Mouse (Mus musculus) thymus, postnatal 0 days (tissue): ENCODE results near the gene Foxo1. TPM values are rescaled to one million over a fixed set of nuclear protein-coding genes. Genes with fewer than 3 reads are reported as not detected.

Experiments
- DNase-seq: peaks from one replicate; pipeline ENCODE4 v3.0.0-alpha.2; 2015; ENCODE audit warnings: low spot score
- polyA plus RNA-seq: library from polyadenylated mRNA; unstranded; fragments of >200 nt; fragmentation: Nextera tagmentation; extraction: Ambion mirVana; gene quantifications from 2 replicates; pipeline ENCODE4 v1.2.1, GENCODE M21; 2015

The Foxo1 gene
- polyA plus RNA-seq, 1 experiment from 2014 or later, result 10.1 TPM

GRCm38 (mm10) chr3:52268487-52268736 is 276 bp downstream of the Foxo1 start:
- no peak for DNase-seq

GRCm38 (mm10) chr3:52268737-52269513 is 789 bp downstream of the Foxo1 start:
- peak; percentile 56 for DNase-seq

- peak; percentile 63 for DNase-seq
Measured at GRCm38 (mm10) chr3:52269514-52270351, 1.6 kb downstream of the Foxo1 start.

GRCm38 (mm10) chr3:52270511-52270910 is 2.4 kb downstream of the Foxo1 start:
- no peak for DNase-seq

- DNase-seq, result no peak
Measured at GRCm38 (mm10) chr3:52271376-52271775, 3.2 kb downstream of the Foxo1 start.

- no peak for DNase-seq
Measured at GRCm38 (mm10) chr3:52272376-52272865, 4.3 kb downstream of the Foxo1 start.

GRCm38 (mm10) chr3:52274475-52274874 is 6.3 kb downstream of the Foxo1 start:
- DNase-seq, result no peak

GRCm38 (mm10) chr3:52275037-52275555 is 7.0 kb downstream of the Foxo1 start:
- DNase-seq, result no peak

GRCm38 (mm10) chr3:52280681-52281080 is 12.5 kb downstream of the Foxo1 start:
- DNase-seq, result no peak

- no peak for DNase-seq
Measured at GRCm38 (mm10) chr3:52281882-52282281, 13.7 kb downstream of the Foxo1 start.

- DNase-seq, result no peak
Measured at GRCm38 (mm10) chr3:52282369-52282768, 14.2 kb downstream of the Foxo1 start.

GRCm38 (mm10) chr3:52283521-52283920 is 15.4 kb downstream of the Foxo1 start:
- no peak for DNase-seq

GRCm38 (mm10) chr3:52290811-52291210 is 22.7 kb downstream of the Foxo1 start:
- no peak for DNase-seq

- no peak for DNase-seq
Measured at GRCm38 (mm10) chr3:52292498-52292897, 24.4 kb downstream of the Foxo1 start.

GRCm38 (mm10) chr3:52293946-52294345 is 25.8 kb downstream of the Foxo1 start:
- no peak for DNase-seq

- no peak for DNase-seq
Measured at GRCm38 (mm10) chr3:52295688-52296087, 27.6 kb downstream of the Foxo1 start.

GRCm38 (mm10) chr3:52296224-52296760 is 28.2 kb downstream of the Foxo1 start:
- DNase-seq, result no peak

GRCm38 (mm10) chr3:52297291-52298018 is 29.3 kb downstream of the Foxo1 start:
- DNase-seq, result no peak

- DNase-seq, result peak; percentile 48
Measured at GRCm38 (mm10) chr3:52298683-52299082, 30.5 kb downstream of the Foxo1 start.

GRCm38 (mm10) chr3:52299376-52299775 is 31.2 kb downstream of the Foxo1 start:
- DNase-seq, result peak; percentile 74

- DNase-seq, result no peak
Measured at GRCm38 (mm10) chr3:52300517-52300916, 32.4 kb downstream of the Foxo1 start.
